Mouse (Mus musculus) c-Kit-positive CD71-positive TER-119-positive erythroid progenitor cells, embryonic 14.5 days (primary cell): ENCODE data around the gene Zfp507.

ENCODE experiments used
- DNase-seq: peaks from one replicate; pipeline ENCODE4 v3.0.0-alpha.2; 2013; ENCODE audit warnings: low spot score

Gene Zfp507

DNA sequence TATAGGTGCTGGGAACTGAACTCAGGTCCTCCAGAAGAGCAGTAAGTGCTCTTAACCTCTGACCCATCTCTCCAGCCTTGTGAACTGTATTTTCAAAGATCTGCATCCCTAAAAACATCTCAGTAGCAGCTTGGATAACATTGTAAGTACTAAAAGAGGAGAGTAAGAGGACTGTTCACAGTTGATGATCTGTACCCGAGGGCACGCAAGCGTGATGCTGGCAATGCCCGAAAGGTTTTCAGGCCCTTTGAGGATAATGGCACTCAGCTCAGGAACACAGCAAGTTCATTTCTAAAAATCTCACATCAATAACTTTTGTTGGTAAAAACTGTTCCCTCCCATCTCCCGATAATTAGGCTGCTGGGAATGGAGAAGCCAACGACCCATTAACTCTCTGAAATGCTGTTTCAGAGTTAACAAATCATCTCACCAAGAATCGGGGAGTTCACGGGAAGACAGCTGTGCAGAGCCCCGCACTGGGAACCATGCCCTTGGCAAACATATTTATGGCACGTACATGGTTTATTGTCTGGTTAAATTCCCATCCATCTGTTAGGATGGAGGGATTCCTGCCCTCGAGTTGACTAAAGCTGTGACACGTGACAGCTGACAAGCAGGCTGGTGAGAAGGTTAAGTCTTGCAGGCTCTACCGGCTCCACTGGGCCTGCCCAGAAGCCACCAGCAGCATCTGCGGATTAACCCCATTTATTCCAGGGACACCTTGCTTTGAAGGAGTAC is 69.3 kb downstream of the Zfp507 start:
- DNase-seq, result no peak

DNA sequence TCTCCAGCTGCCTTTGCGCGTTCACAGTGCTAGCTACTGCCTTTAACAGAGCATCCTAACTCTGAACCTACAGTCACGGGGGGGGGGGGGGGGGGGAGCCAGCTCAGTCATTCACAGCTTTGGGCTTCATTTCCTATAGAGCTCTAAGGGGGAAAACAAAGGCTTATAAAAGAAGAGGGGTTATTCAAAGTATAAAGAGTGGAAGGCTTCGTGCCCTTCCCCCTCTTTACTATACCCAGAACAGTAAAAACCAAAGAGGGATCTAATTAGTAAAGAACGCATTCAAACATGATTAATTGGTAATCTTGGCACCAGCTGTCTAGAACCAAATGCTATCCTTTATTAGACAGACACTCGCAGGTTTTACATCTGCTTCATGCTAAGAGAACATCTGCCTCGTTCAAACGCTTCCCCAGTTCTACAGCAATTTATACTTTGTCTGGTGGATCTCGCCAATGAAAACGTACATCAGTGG is 70.2 kb downstream of the Zfp507 start:
- no peak for DNase-seq

- DNase-seq, result no peak
These were observed 73.2 kb downstream of the Zfp507 start for GRCm38 (mm10) chr7:35729621-35730031.

DNA sequence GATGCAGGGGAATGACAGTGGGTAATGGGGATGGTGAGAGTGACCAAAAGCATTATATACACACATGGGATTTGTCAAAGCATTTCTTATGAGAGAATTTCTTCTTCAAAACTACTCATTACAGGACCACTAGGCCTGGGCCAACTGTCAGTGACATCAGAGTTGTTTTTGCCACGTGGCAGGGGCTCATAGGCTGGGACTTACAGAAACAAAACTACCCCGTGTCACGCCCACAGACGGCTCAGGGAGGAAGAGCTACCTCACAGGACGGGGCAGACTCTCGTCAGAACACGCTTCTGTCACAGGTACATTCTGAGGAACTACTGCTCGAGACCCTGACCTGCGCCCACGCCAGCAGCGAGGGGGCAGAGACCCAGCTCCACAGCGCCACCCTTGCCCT is 74.4 kb downstream of the Zfp507 start:
- no peak for DNase-seq

GRCm38 (mm10) chr7:35723035-35723434 is 79.8 kb downstream of the Zfp507 start:
- DNase-seq, result no peak
